Mouse (Mus musculus) CH12.LX (cell line): Measurements from ENCODE around the gene Tm4sf19. TPM values are rescaled to one million over a fixed set of nuclear protein-coding genes. Genes with fewer than 3 reads are reported as not detected.

ENCODE experiments used
- DNase-seq: peaks from one replicate; pipeline ENCODE4 v3.0.0-alpha.2; 2013; ENCODE audit errors: extremely low read depth
- H3K27ac ChIP-seq: 2 replicates; pipeline ENCODE4 v1.5.1; 2012; ENCODE audit warnings: low read depth, mild to moderate bottlenecking, control low read depth, moderate library complexity; ENCODE audit not compliant: insufficient read depth
- H3K27me3 ChIP-seq: replicated peaks from 2 replicates; pipeline ENCODE3; 2012; ENCODE audit warnings: inconsistent platforms
- H3K36me3 ChIP-seq, 2 experiments: replicated peaks in 1 of 2; 2 replicates each; pipeline versions ENCODE3 to v1.6.1; 2012; ENCODE audit warnings: inconsistent platforms in 1 of 2, low read length in 1 of 2, mild to moderate bottlenecking in 1 of 2, mixed read lengths in 1 of 2, moderate library complexity in 1 of 2; ENCODE audit not compliant: control insufficient read depth in 1 of 2, insufficient read depth in 1 of 2
- H3K4me1 ChIP-seq, 2 experiments: 2 replicates each; pipeline ENCODE4 v1.6.1; 2012; ENCODE audit warnings: inconsistent platforms in 1 of 2, moderate library complexity in 1 of 2; ENCODE audit not compliant: insufficient read depth in 2 of 2, control insufficient read depth in 1 of 2
- H3K4me2 ChIP-seq: 2 replicates; pipeline ENCODE4 v1.6.1; 2012; ENCODE audit warnings: low read depth, mild to moderate bottlenecking, control low read depth; ENCODE audit not compliant: poor library complexity, insufficient read depth, severe bottlenecking
- H3K4me3 ChIP-seq, 3 experiments: fragments of 150-350 bp in 1 of 3; sonication (generic) in 1 of 3; replicated peaks in 1 of 3; 2 replicates each; pipeline versions ENCODE3 to v1.5.1; 2011 to 2012; ENCODE audit warnings: low read depth in 2 of 3, low read length in 2 of 3, mild to moderate bottlenecking in 2 of 3, moderate library complexity in 2 of 3, control low read depth in 1 of 3, improper control_type of control experiment in 1 of 3, inconsistent platforms in 1 of 3, mixed read lengths in 1 of 3; ENCODE audit not compliant: poor library complexity in 1 of 3
- H3K79me2 ChIP-seq: replicated peaks from 2 replicates; pipeline ENCODE4 v1.6.1; 2012; ENCODE audit warnings: mild to moderate bottlenecking, moderate library complexity; ENCODE audit not compliant: control insufficient read depth, poor library complexity, insufficient read depth, severe bottlenecking; ENCODE audit errors: extremely low read depth
- H3K9ac ChIP-seq: 2 replicates; pipeline ENCODE4 v1.6.1; 2012; ENCODE audit warnings: low read depth, mild to moderate bottlenecking, control low read depth, moderate library complexity; ENCODE audit not compliant: insufficient read depth
- H3K9me3 ChIP-seq: replicated peaks from 2 replicates; pipeline ENCODE3; 2012; ENCODE audit warnings: low read length, inconsistent platforms, mixed read lengths
- CHD1 ChIP-seq: IDR thresholded peaks from 2 replicates; pipeline ENCODE4 v1.6.1; 2012; ENCODE audit warnings: low read depth, low read length, improper control_type of control experiment, inconsistent platforms
- CHD2 ChIP-seq: IDR thresholded peaks from 2 replicates; pipeline ENCODE4 v1.6.1; 2011; ENCODE audit warnings: low read length, improper control_type of control experiment
- CTCF ChIP-seq, 2 experiments: IDR thresholded peaks in 1 of 2; conservative IDR thresholded peaks in 1 of 2; 2 replicates each; pipeline ENCODE4 v1.5.1; 2011 to 2012; ENCODE audit warnings: low read depth in 2 of 2, low read length in 2 of 2, improper control_type of control experiment in 1 of 2, inconsistent platforms in 1 of 2, mild to moderate bottlenecking in 1 of 2, moderate library complexity in 1 of 2
- E2F4 ChIP-seq: IDR thresholded peaks from 2 replicates; pipeline ENCODE4 v1.6.1; 2011; ENCODE audit warnings: low read depth, low read length, improper control_type of control experiment; ENCODE audit not compliant: insufficient replicate concordance
- ELF1 ChIP-seq: IDR thresholded peaks from 2 replicates; pipeline ENCODE4 v1.6.1; 2014; ENCODE audit warnings: low read depth, mild to moderate bottlenecking, inconsistent platforms, low read length, improper control_type of control experiment
- EP300 ChIP-seq: IDR thresholded peaks from 2 replicates; pipeline ENCODE4 v1.6.1; 2011; ENCODE audit warnings: low read length, improper control_type of control experiment
- IRF4 ChIP-seq: IDR thresholded peaks from 2 replicates; pipeline ENCODE4 v1.6.1; 2014; ENCODE audit warnings: low read depth, mild to moderate bottlenecking, inconsistent platforms, low read length, improper control_type of control experiment
- JUN ChIP-seq: IDR thresholded peaks from 2 replicates; pipeline ENCODE4 v1.6.1; 2011; ENCODE audit warnings: low read depth, mild to moderate bottlenecking, low read length, improper control_type of control experiment, moderate library complexity; ENCODE audit not compliant: insufficient read depth
- KAT2A ChIP-seq: IDR thresholded peaks from 2 replicates; pipeline ENCODE4 v1.6.1; 2012; ENCODE audit warnings: low read length, improper control_type of control experiment, inconsistent platforms; ENCODE audit not compliant: insufficient replicate concordance
- MAX ChIP-seq: IDR thresholded peaks from 2 replicates; pipeline ENCODE4 v1.6.1; 2011; ENCODE audit warnings: low read length, improper control_type of control experiment
- MEF2A ChIP-seq: IDR thresholded peaks from 2 replicates; pipeline ENCODE4 v1.6.1; 2014; ENCODE audit warnings: low read depth, mild to moderate bottlenecking, inconsistent platforms, low read length, improper control_type of control experiment, borderline replicate concordance
- NELFE ChIP-seq: IDR thresholded peaks from 2 replicates; pipeline ENCODE4 v1.6.1; 2011; ENCODE audit warnings: low read depth, low read length, improper control_type of control experiment
- NRF1 ChIP-seq: IDR thresholded peaks from 2 replicates; pipeline ENCODE4 v1.6.1; 2014; ENCODE audit warnings: low read depth, mild to moderate bottlenecking, inconsistent platforms, low read length, improper control_type of control experiment, moderate library complexity
- PAX5 ChIP-seq: IDR thresholded peaks from 2 replicates; pipeline ENCODE4 v1.6.1; 2012; ENCODE audit warnings: low read length, inconsistent platforms, mixed read lengths
- POLR2AphosphoS2 ChIP-seq: IDR thresholded peaks from 2 replicates; pipeline ENCODE4 v1.6.1; 2011; ENCODE audit warnings: low read depth, low read length, improper control_type of control experiment
- RAD21 ChIP-seq: IDR thresholded peaks from 2 replicates; pipeline ENCODE4 v1.6.1; 2011; ENCODE audit warnings: low read depth, mild to moderate bottlenecking, low read length, improper control_type of control experiment, moderate library complexity
- RCOR1 ChIP-seq: conservative IDR thresholded peaks from 2 replicates; pipeline ENCODE4 v1.6.1; 2012; ENCODE audit warnings: low read depth, mild to moderate bottlenecking, inconsistent platforms, low read length, improper control_type of control experiment
- TCF12 ChIP-seq: IDR thresholded peaks from 2 replicates; pipeline ENCODE4 v1.6.1; 2014; ENCODE audit warnings: low read depth, mild to moderate bottlenecking, inconsistent platforms, low read length, improper control_type of control experiment
- UBTF ChIP-seq: IDR thresholded peaks from 2 replicates; pipeline ENCODE4 v1.6.1; 2012; ENCODE audit warnings: low read depth, mild to moderate bottlenecking, inconsistent platforms, low read length, improper control_type of control experiment, moderate library complexity
- USF2 ChIP-seq: conservative IDR thresholded peaks from 2 replicates; pipeline ENCODE4 v1.6.1; 2011; ENCODE audit warnings: low read depth, low read length, improper control_type of control experiment
- ZC3H11A ChIP-seq: IDR thresholded peaks from 2 replicates; pipeline ENCODE4 v1.6.1; 2012; ENCODE audit warnings: low read depth, mild to moderate bottlenecking, inconsistent platforms, low read length, improper control_type of control experiment
- ZKSCAN1 ChIP-seq: IDR thresholded peaks from 2 replicates; pipeline ENCODE4 v1.6.1; 2012; ENCODE audit warnings: low read depth, inconsistent platforms, low read length, improper control_type of control experiment, borderline replicate concordance
- dilution Hi-C: fragments of 300-500 bp; cut with MboI; formaldehyde crosslinking; loops from 2 replicates; pipeline ENCODE4 v1.14.3; 2020; ENCODE audit warnings: low sequenced_read_pairs; ENCODE audit not compliant: extremely low pct_unique_long_range_greater_than_20kb, extremely low pct_ligation_motif_present
- in situ Hi-C: fragments of 300-500 bp; cut with MboI; formaldehyde crosslinking; loops from 3 replicates; pipeline ENCODE4 v1.14.3; 2019; ENCODE audit warnings: low sequenced_read_pairs, low pct_ligation_motif_present, low pct_unique_long_range_greater_than_20kb, mixed read lengths
- polyA plus RNA-seq: library from polyadenylated mRNA; unstranded; fragments of >175 nt; gene quantifications from 2 replicates; pipeline ENCODE4 v1.2.1, GENCODE M21; 2012; ENCODE audit warnings: low read depth; ENCODE audit not compliant: insufficient read length
- total RNA-seq, 2 experiments: library from RNA; depleted of rRNA; stranded (reverse); fragments of 300-350 nt in 1 of 2; fragments of >200 nt in 1 of 2; gene quantifications; 2 replicates each; pipeline ENCODE4 v1.2.3; 2012 to 2014

Gene Tm4sf19
- total and polyA plus RNA-seq, 3 experiments: 0.25 to 1.3 (median 0.78) TPM

DNA sequence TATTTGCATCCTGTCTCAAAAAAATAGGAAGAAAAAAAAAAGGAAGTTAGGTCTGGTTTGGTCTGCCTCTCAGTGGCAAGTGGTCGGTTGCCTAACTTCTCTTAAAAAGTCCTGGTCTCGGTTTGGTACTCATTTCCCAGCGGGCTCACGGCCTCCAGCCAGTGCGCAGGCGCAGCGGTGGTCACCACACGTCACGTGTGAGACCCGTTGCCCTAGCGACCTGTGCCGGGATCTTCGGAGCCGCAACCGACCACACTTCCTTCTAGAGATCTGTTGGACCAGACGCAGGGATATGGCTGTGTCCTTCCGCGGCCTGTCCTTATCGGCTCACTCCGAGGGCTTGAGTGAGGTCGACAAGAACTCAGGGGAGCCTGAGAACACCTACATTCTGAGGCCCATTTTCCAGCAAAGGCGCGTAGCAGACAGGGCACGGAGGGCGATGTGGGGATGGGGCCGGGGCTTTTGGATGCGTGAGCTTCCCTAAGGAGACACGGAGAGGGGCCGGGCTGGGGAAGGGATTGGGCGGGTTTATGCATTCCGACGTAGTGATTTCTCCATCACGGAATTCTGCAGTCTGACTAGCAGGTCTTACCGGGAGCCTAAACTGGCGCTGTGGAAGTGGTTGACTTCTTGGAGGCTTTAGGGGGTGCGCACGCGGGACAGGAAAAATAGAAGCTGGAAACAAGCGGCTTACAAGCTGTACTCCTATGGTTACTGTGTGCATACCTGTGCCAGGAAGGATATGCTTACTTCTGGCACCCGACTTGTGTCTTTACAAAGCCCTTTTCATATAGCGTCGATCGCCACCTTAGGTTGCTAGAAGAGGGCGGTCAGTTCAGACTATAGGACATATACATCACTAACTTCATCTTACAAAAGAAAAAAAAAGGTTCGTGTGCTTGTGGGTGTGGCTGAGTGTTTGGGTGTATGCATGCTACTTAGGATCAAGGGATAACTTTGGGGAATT lies 19.5 kb downstream of the Tm4sf19 start, which contains the start of gene Tctex1d2:
Gene Tctex1d2, plus strand, starts transcription at position 186 of the 967 bp plus-strand sequence.
- in situ Hi-C loops: no loop called here
- dilution Hi-C loops: no loop called here
- peaks cover 3% of the 10 kb centered on the region for H3K9me3 ChIP-seq
- H3K4me3 ChIP-seq: no peak within 1 kb of the TSS
- no peaks in the 10 kb centered on the region for H3K36me3 ChIP-seq
- H3K79me2 ChIP-seq: no peaks in the 10 kb centered on the region
- DNase-seq: no peak
- TF ChIP-seq PAX5: no peak
- no peak for TF ChIP-seq ZC3H11A
- TF ChIP-seq ELF1: no peak
- no peak for TF ChIP-seq CHD2
- TF ChIP-seq ZKSCAN1: no peak
- TF ChIP-seq EP300: no peak
- TF ChIP-seq MAX: no peak
- peak; percentile 44; the same call in 1 of the 2 replicates for TF ChIP-seq NRF1
- no peak within 1 kb of the TSS for H3K27ac ChIP-seq
- no peaks in the 10 kb centered on the region for H3K27me3 ChIP-seq
- H3K9ac ChIP-seq: no peak within 1 kb of the TSS
- peaks cover 0 to 6% of the 10 kb centered on the region in 2 experiments; a peak in 1 of 4 replicates for H3K4me1 ChIP-seq
- H3K4me2 ChIP-seq: no peak within 1 kb of the TSS

GRCm38 (mm10) chr16:32427506-32427905 lies 27.2 kb downstream of the Tm4sf19 start:
- Histone ChIP-seq H3K79me2 (no peaks in the 10 kb centered on the region), H3K4me1 (peaks cover 0 to 17% of the 10 kb centered on the region in 2 experiments; a peak in 2 of 4 replicates), H3K27me3 (no peaks in the 10 kb centered on the region), H3K4me3 (no peak overlapping the region), H3K9me3 (no peaks in the 10 kb centered on the region)
- in situ Hi-C loops: no loop called here
- no peak for DNase-seq
- TF ChIP-seq CHD1 (no peak), EP300 (no peak)
- TF ChIP-seq, all 38 proteins: peak for 0
- Histone ChIP-seq H3K36me3 (no peaks in the 10 kb centered on the region), H3K9ac (no peak overlapping the region), H3K4me2 (no peak overlapping the region), H3K27ac (no peak overlapping the region)
- dilution Hi-C loops: no loop called here

- Histone ChIP-seq H3K27ac (no peak within 1 kb of the TSS; the same call in 1 of the 2 replicates), H3K4me2 (peak within 1 kb of the TSS; percentile 76), H3K4me1 (peaks cover 3 to 32% of the 10 kb centered on the region in 2 experiments; a peak in 3 of 4 replicates), H3K36me3 (no peaks in the 10 kb centered on the region), H3K79me2 (peaks cover 2% of the 10 kb centered on the region; the same call in 1 of the 2 replicates), H3K4me3 (peak within 1 kb of the TSS; percentile 65 to 86 (median 78)), H3K9me3 (no peaks in the 10 kb centered on the region), H3K9ac (peak within 1 kb of the TSS; percentile 77), H3K27me3 (no peaks in the 10 kb centered on the region)
- dilution Hi-C loops (no loop called here), in situ Hi-C loops (no loop called here)
- peak; percentile 90 for DNase-seq
- TF ChIP-seq POLR2AphosphoS2 (no peak), EP300 (no peak), RAD21 (no peak), PAX5 (no peak), TCF12 (peak; percentile 88), RCOR1 (no peak), KAT2A (peak; percentile 74; the same call in 1 of the 2 replicates), MEF2A (peak; percentile 67), E2F4 (no peak), USF2 (no peak), JUN (no peak), IRF4 (peak; percentile 10; the same call in 1 of the 2 replicates), NELFE (peak; percentile 68; the same call in 1 of the 2 replicates), UBTF (peak; percentile 97), CTCF (conservative IDR thresholded peaks at IDR 0.05 in 1 of 2, IDR thresholded peaks at IDR 0.05 in 1 of 2; ENCODE audit: low read depth in 2 of 2, low read length in 2 of 2) (peak in 1 of 2 experiments; percentile 17; a peak in 1 of 4 replicates)
Measured at GRCm38 (mm10) chr16:32430474-32431046, 30.3 kb downstream of the Tm4sf19 start, which contains the start of gene Pcyt1a. Pcyt1a (plus strand) TSS chr16:32430921.
